Mouse (Mus musculus) megakaryocyte, embryonic 14.5 days (primary cell): Measurements from ENCODE around the gene Tm4sf5.

Experiments used
- FLI1 ChIP-seq: IDR thresholded peaks from 2 replicates; pipeline ENCODE4 v1.6.1; 2012; ENCODE audit warnings: low read length, inconsistent platforms, mixed read lengths
- GATA1 ChIP-seq: IDR thresholded peaks from 3 replicates; pipeline ENCODE4 v1.6.1; 2012; ENCODE audit warnings: mixed read lengths, low read length, inconsistent platforms, borderline replicate concordance

- TF ChIP-seq GATA1 (no peak), FLI1 (no peak)
Observed at GRCm38 (mm10) chr11:70458688-70459600, 46.1 kb upstream of the Tm4sf5 start, which contains the start of gene Zmynd15.
